Mouse (Mus musculus) neural tube, embryonic 12.5 days (tissue): ENCODE data around the gene Rgs16. TPM values are rescaled to one million over a fixed set of nuclear protein-coding genes. Genes with fewer than 3 reads are reported as not detected.

ENCODE experiments used
- ATAC-seq: fragments of 200-750 bp; cut with Nextera tagmentation; 2 replicates; pipeline ENCODE4 v1.8.0; 2017; ENCODE audit warnings: low read depth, mild to moderate bottlenecking, moderate TSS enrichment, moderate library complexity; ENCODE audit not compliant: low FRiP score
- H3K27ac ChIP-seq: fragments of 300-500 bp; sonication (generic); 2 replicates; pipeline ENCODE4 v1.5.1; 2016
- H3K27me3 ChIP-seq: fragments of 300-500 bp; sonication (generic); replicated peaks from 2 replicates; pipeline ENCODE4 v1.6.1; 2016; ENCODE audit warnings: mild to moderate bottlenecking
- H3K36me3 ChIP-seq: fragments of 300-500 bp; sonication (generic); 2 replicates; pipeline ENCODE4 v1.6.1; 2016; ENCODE audit warnings: mild to moderate bottlenecking
- H3K4me1 ChIP-seq: fragments of 300-500 bp; sonication (generic); 2 replicates; pipeline ENCODE4 v1.6.1; 2016
- H3K4me2 ChIP-seq: fragments of 300-500 bp; sonication (generic); replicated peaks from 2 replicates; pipeline ENCODE4 v1.6.1; 2016; ENCODE audit warnings: mild to moderate bottlenecking
- H3K4me3 ChIP-seq: fragments of 300-500 bp; sonication (generic); 2 replicates; pipeline ENCODE4 v1.5.1; 2016
- H3K9ac ChIP-seq: fragments of 300-500 bp; sonication (generic); 2 replicates; pipeline ENCODE4 v1.6.1; 2016; ENCODE audit warnings: mild to moderate bottlenecking
- H3K9me3 ChIP-seq: fragments of 300-500 bp; sonication (generic); 2 replicates; pipeline ENCODE4 v1.6.1; 2016; ENCODE audit warnings: mild to moderate bottlenecking
- WGBS: fragments of 180-500 bp; shearing (Covaris S2); methylation state at CpG from one replicate; pipeline ENCODE4 v1.1.7; 2016; 5-methylcytosine and 5-hydroxymethylcytosine counted together
- polyA plus RNA-seq: library from polyadenylated mRNA; unstranded; fragments of >200 nt; fragmentation: Nextera tagmentation; extraction: Ambion mirVana; gene quantifications from 2 replicates; pipeline ENCODE4 v1.2.1, GENCODE M21; 2016

Gene Rgs16
- polyA plus RNA-seq, 1 experiment from 2014 or later = 42.6 TPM

GRCm38 (mm10) chr1:153726636-153727035 lies 13.5 kb upstream of the Rgs16 start:
- H3K36me3 ChIP-seq = no peaks in the 10 kb centered on the region
- no peak for ATAC-seq
- WGBS = 80% methylated on average over 16 of the region's 16 CpGs
- no peak overlapping the region for H3K27ac ChIP-seq
- no peaks in the 10 kb centered on the region for H3K9me3 ChIP-seq
- H3K4me2 ChIP-seq = no peak overlapping the region
- peaks cover 8% of the 10 kb centered on the region; the same call in 1 of the 2 replicates for H3K4me1 ChIP-seq
- H3K4me3 ChIP-seq = no peak overlapping the region
- H3K27me3 ChIP-seq = no peaks in the 10 kb centered on the region
- H3K9ac ChIP-seq = no peak overlapping the region

GRCm38 (mm10) chr1:153729806-153730205 lies 10.3 kb upstream of the Rgs16 start:
- no peaks in the 10 kb centered on the region for H3K36me3 ChIP-seq
- peaks cover 29% of the 10 kb centered on the region for H3K4me1 ChIP-seq
- H3K9ac ChIP-seq = no peak overlapping the region
- H3K9me3 ChIP-seq = no peaks in the 10 kb centered on the region
- H3K27me3 ChIP-seq = no peaks in the 10 kb centered on the region
- no peak overlapping the region for H3K27ac ChIP-seq
- no peak for ATAC-seq
- H3K4me2 ChIP-seq = no peak overlapping the region
- H3K4me3 ChIP-seq = no peak overlapping the region
- WGBS = 82% methylated on average over 2 of the region's 2 CpGs

GRCm38 (mm10) chr1:153730671-153731070 lies 9.5 kb upstream of the Rgs16 start:
- 59% methylated on average over 3 of the region's 3 CpGs for WGBS
- H3K4me1 ChIP-seq = peaks cover 29% of the 10 kb centered on the region
- no peak overlapping the region for H3K9ac ChIP-seq
- H3K27ac ChIP-seq = no peak overlapping the region
- H3K9me3 ChIP-seq = no peaks in the 10 kb centered on the region
- no peaks in the 10 kb centered on the region for H3K27me3 ChIP-seq
- H3K4me3 ChIP-seq = no peak overlapping the region
- H3K36me3 ChIP-seq = no peaks in the 10 kb centered on the region
- no peak overlapping the region for H3K4me2 ChIP-seq
- no peak for ATAC-seq

- Histone ChIP-seq H3K36me3 (no peaks in the 10 kb centered on the region), H3K9ac (no peak overlapping the region; the same call in 1 of the 2 replicates), H3K27me3 (no peaks in the 10 kb centered on the region), H3K27ac (no peak overlapping the region), H3K4me1 (peaks cover 44% of the 10 kb centered on the region), H3K4me3 (no peak overlapping the region), H3K4me2 (no peak overlapping the region), H3K9me3 (no peaks in the 10 kb centered on the region)
- peak; percentile 67 for ATAC-seq
- WGBS = 24% methylated on average over 9 of the region's 9 CpGs
These were observed 7.0 kb upstream of the Rgs16 start for GRCm38 (mm10) chr1:153733181-153733580.

GRCm38 (mm10) chr1:153734866-153735265 lies 5.3 kb upstream of the Rgs16 start:
- Histone ChIP-seq H3K4me3 (no peak overlapping the region), H3K9me3 (no peaks in the 10 kb centered on the region), H3K36me3 (no peaks in the 10 kb centered on the region), H3K4me2 (no peak overlapping the region), H3K27ac (no peak overlapping the region), H3K27me3 (0 out of 2 replicates have a peak, but pooled peaks cover 3% of the 10 kb centered on the region), H3K4me1 (peaks cover 49% of the 10 kb centered on the region), H3K9ac (no peak overlapping the region)
- WGBS = 86% methylated on average over 4 of the region's 4 CpGs
- ATAC-seq = no peak

- Histone ChIP-seq H3K27me3 (0 out of 2 replicates have a peak, but pooled peaks cover 3% of the 10 kb centered on the region), H3K4me1 (peaks cover 47% of the 10 kb centered on the region), H3K27ac (no peak overlapping the region)
These were observed 4.1 kb upstream of the Rgs16 start for GRCm38 (mm10) chr1:153736096-153736495.

GRCm38 (mm10) chr1:153737101-153738085 lies 2.8 kb upstream of the Rgs16 start:
- 0 out of 2 replicates have a peak, but pooled peaks have one; percentile 13 for ATAC-seq
- Histone ChIP-seq H3K9ac (no peak overlapping the region), H3K4me1 (peaks cover 44% of the 10 kb centered on the region), H3K36me3 (no peaks in the 10 kb centered on the region), H3K4me2 (no peak overlapping the region), H3K4me3 (no peak overlapping the region), H3K27me3 (0 out of 2 replicates have a peak, but pooled peaks cover 3% of the 10 kb centered on the region), H3K27ac (no peak overlapping the region), H3K9me3 (no peaks in the 10 kb centered on the region)
- WGBS = 32% methylated on average over 9 of the region's 9 CpGs

More at GRCm38 (mm10) chr1:153736096-153736495, 4.1 kb upstream of the Rgs16 start:
- Histone ChIP-seq H3K4me2 (no peak overlapping the region), H3K36me3 (no peaks in the 10 kb centered on the region), H3K9ac (no peak overlapping the region), H3K9me3 (no peaks in the 10 kb centered on the region), H3K4me3 (no peak overlapping the region)
- ATAC-seq = no peak
- WGBS = 84% methylated on average over 6 of the region's 6 CpGs

GRCm38 (mm10) chr1:153739437-153740015 lies 623 bp upstream of the Rgs16 start:
- 16% methylated on average over 13 of the region's 13 CpGs for WGBS
- H3K9ac ChIP-seq = no peak overlapping the region
- ATAC-seq = no peak
- no peaks in the 10 kb centered on the region for H3K9me3 ChIP-seq
- peaks cover 45% of the 10 kb centered on the region for H3K4me1 ChIP-seq
- peak overlapping the region; percentile 71 for H3K4me2 ChIP-seq
- no peak overlapping the region for H3K27ac ChIP-seq
- H3K36me3 ChIP-seq = peaks cover 13% of the 10 kb centered on the region; the same call in 1 of the 2 replicates
- peak overlapping the region; percentile 44 for H3K4me3 ChIP-seq
- 0 out of 2 replicates have a peak, but pooled peaks cover 3% of the 10 kb centered on the region for H3K27me3 ChIP-seq

GRCm38 (mm10) chr1:153740775-153741400 lies 739 bp downstream of the Rgs16 start:
- Histone ChIP-seq H3K9me3 (no peaks in the 10 kb centered on the region), H3K4me3 (peak overlapping the region; percentile 44), H3K4me1 (peaks cover 49% of the 10 kb centered on the region), H3K27ac (no peak overlapping the region), H3K9ac (peak overlapping the region; percentile 53), H3K4me2 (peak overlapping the region; percentile 71), H3K36me3 (peaks cover 13% of the 10 kb centered on the region; the same call in 1 of the 2 replicates), H3K27me3 (0 out of 2 replicates have a peak, but pooled peaks cover 3% of the 10 kb centered on the region)
- ATAC-seq = no peak
- 28% methylated on average over 12 of the region's 12 CpGs for WGBS

- peaks cover 13% of the 10 kb centered on the region; the same call in 1 of the 2 replicates for H3K36me3 ChIP-seq
- 0 out of 2 replicates have a peak overlapping the region, but pooled peaks have one; percentile 26 for H3K27ac ChIP-seq
- no peak for ATAC-seq
- H3K4me3 ChIP-seq = peak overlapping the region; percentile 44
- WGBS = 56% methylated on average over 18 of the region's 18 CpGs
- H3K4me1 ChIP-seq = peaks cover 51% of the 10 kb centered on the region
- 0 out of 2 replicates have a peak, but pooled peaks cover 3% of the 10 kb centered on the region for H3K27me3 ChIP-seq
- no peaks in the 10 kb centered on the region for H3K9me3 ChIP-seq
- H3K9ac ChIP-seq = peak overlapping the region; percentile 53
- H3K4me2 ChIP-seq = peak overlapping the region; percentile 71
These were observed 1.6 kb downstream of the Rgs16 start for GRCm38 (mm10) chr1:153741551-153742316.
